Mouse (Mus musculus) lung, postnatal 0 days (tissue): Measurements from ENCODE around the gene AI467606.

Experiments used
- CTCF ChIP-seq: IDR thresholded peaks from 2 replicates; pipeline ENCODE4 v1.5.1; 2016; ENCODE audit warnings: antibody characterized with exemption, mild to moderate bottlenecking
- EP300 ChIP-seq: IDR thresholded peaks from 2 replicates; pipeline ENCODE4 v1.6.1; 2016; ENCODE audit warnings: antibody characterized with exemption, mild to moderate bottlenecking, control low read depth

DNA sequence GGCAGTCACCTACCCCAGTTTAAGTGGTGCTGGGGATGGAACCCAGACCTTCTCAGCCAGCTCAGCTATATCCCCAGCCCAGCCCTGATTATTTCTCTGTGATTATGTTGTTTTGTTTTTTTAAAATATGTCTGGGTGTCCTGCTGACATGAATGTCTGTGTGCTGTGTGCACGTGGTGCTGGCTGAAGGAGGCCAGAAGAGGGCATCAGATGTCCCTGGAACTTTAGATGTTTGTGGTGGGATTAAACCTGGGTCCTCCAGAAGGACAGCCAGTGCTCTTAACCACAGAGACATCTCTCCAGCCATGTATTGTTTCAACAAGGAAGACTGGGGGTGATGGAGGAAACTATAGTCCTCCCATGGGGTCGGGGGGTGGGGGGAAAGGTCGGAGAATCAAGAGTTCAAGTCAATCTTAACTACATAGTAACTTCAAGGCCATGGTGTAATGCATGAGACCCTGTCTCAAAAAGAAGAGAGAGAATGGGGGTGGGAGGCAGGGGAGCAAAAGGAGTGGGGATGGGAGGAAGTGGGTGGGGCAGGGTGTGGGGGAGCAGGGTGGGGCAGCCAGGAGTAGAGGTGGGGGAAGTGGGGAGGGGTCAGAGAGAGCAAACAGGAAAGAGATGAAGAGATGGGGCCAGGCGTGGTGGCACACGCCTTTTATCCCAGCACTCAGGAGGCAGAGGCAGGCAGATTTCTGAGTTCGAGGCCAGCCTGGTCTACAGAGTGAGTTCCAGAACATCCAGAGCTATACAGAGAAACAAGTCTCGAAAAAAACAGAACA is 49.7 kb downstream of the AI467606 start:
- peak; percentile 56 for TF ChIP-seq CTCF
- no peak for TF ChIP-seq EP300
